Mouse (Mus musculus) ES-CJ7 (cell line): ENCODE data around the gene Galnt10.

Source experiments
- DNase-seq: peaks from one replicate; pipeline ENCODE4 v3.0.0; 2011; ENCODE audit warnings: low read depth, low spot score

The Galnt10 gene

GRCm38 (mm10) chr11:57658214-57658613, 13.0 kb downstream of the Galnt10 start:
- DNase-seq: no peak

GRCm38 (mm10) chr11:57658751-57659150, 13.5 kb downstream of the Galnt10 start:
- no peak for DNase-seq

- DNase-seq: no peak
These were observed 14.9 kb downstream of the Galnt10 start for GRCm38 (mm10) chr11:57660156-57660555.

- no peak for DNase-seq
These were observed 15.6 kb downstream of the Galnt10 start for GRCm38 (mm10) chr11:57660814-57661213.

- DNase-seq: no peak
These were observed 16.4 kb downstream of the Galnt10 start for GRCm38 (mm10) chr11:57661492-57662229.

GRCm38 (mm10) chr11:57662231-57662630, 17.0 kb downstream of the Galnt10 start:
- DNase-seq: no peak

- DNase-seq: no peak
These were observed 18.0 kb downstream of the Galnt10 start for GRCm38 (mm10) chr11:57663271-57663670.

- DNase-seq: no peak
These were observed 19.5 kb downstream of the Galnt10 start for GRCm38 (mm10) chr11:57664741-57665140.

GRCm38 (mm10) chr11:57668271-57668670, 23.0 kb downstream of the Galnt10 start:
- no peak for DNase-seq

- no peak for DNase-seq
These were observed 24.3 kb downstream of the Galnt10 start for GRCm38 (mm10) chr11:57669522-57669921.

- no peak for DNase-seq
These were observed 26.0 kb downstream of the Galnt10 start for GRCm38 (mm10) chr11:57671120-57671697.

GRCm38 (mm10) chr11:57671797-57672196, 26.6 kb downstream of the Galnt10 start:
- DNase-seq: no peak

GRCm38 (mm10) chr11:57672995-57673394, 27.8 kb downstream of the Galnt10 start:
- peak; percentile 38 for DNase-seq

- no peak for DNase-seq
These were observed 28.9 kb downstream of the Galnt10 start for GRCm38 (mm10) chr11:57673977-57674687.

- no peak for DNase-seq
These were observed 32.0 kb downstream of the Galnt10 start for GRCm38 (mm10) chr11:57677261-57677660.

- DNase-seq: no peak
These were observed 37.3 kb downstream of the Galnt10 start for GRCm38 (mm10) chr11:57682589-57682988.

GRCm38 (mm10) chr11:57683125-57683524, 37.9 kb downstream of the Galnt10 start:
- no peak for DNase-seq

- DNase-seq: no peak
These were observed 38.7 kb downstream of the Galnt10 start for GRCm38 (mm10) chr11:57683931-57684330.

GRCm38 (mm10) chr11:57684891-57685290, 39.6 kb downstream of the Galnt10 start:
- DNase-seq: peak; percentile 48

GRCm38 (mm10) chr11:57685689-57686454, 40.6 kb downstream of the Galnt10 start:
- no peak for DNase-seq

- no peak for DNase-seq
These were observed 41.6 kb downstream of the Galnt10 start for GRCm38 (mm10) chr11:57686797-57687196.

GRCm38 (mm10) chr11:57687258-57687657, 42.0 kb downstream of the Galnt10 start:
- no peak for DNase-seq
